Mouse (Mus musculus) heart, postnatal 4 days (tissue): ENCODE results near the gene Sema4b. TPM values are rescaled to one million over a fixed set of nuclear protein-coding genes. Genes with fewer than 3 reads are reported as not detected.
A peak's percentile ranks its signal among the peaks of the same experiment; 100 is the strongest.

Experiments used
- DNase-seq: peaks from one replicate; pipeline ENCODE4 v3.0.0; 2021
- total RNA-seq, 2 experiments: library from RNA; stranded (reverse); gene quantifications; 2 replicates each; pipeline ENCODE4 v1.2.3; 2021

Sema4b gene
- total RNA-seq, 2 experiments from 2014 or later = 14.3 to 16.1 TPM

GRCm38 (mm10) chr7:80178037-80178729 is 8.5 kb upstream of the Sema4b start:
- DNase-seq = no peak

GRCm38 (mm10) chr7:80179327-80179726 is 7.3 kb upstream of the Sema4b start:
- no peak for DNase-seq

- no peak for DNase-seq
These were observed 6.9 kb upstream of the Sema4b start for GRCm38 (mm10) chr7:80179790-80180189.

GRCm38 (mm10) chr7:80180202-80180601 is 6.4 kb upstream of the Sema4b start:
- no peak for DNase-seq

GRCm38 (mm10) chr7:80181078-80181477 is 5.6 kb upstream of the Sema4b start:
- DNase-seq = no peak

GRCm38 (mm10) chr7:80182139-80182538 is 4.5 kb upstream of the Sema4b start:
- no peak for DNase-seq

GRCm38 (mm10) chr7:80183466-80183865 is 3.2 kb upstream of the Sema4b start:
- DNase-seq = no peak

GRCm38 (mm10) chr7:80183969-80184368 is 2.7 kb upstream of the Sema4b start:
- DNase-seq = no peak

GRCm38 (mm10) chr7:80184551-80184950 is 2.1 kb upstream of the Sema4b start:
- DNase-seq = no peak

GRCm38 (mm10) chr7:80184968-80185367 is 1.7 kb upstream of the Sema4b start:
- no peak for DNase-seq

GRCm38 (mm10) chr7:80186021-80186420 is 620 bp upstream of the Sema4b start:
- peak; percentile 74 for DNase-seq

- no peak for DNase-seq
These were observed 860 bp downstream of the Sema4b start for GRCm38 (mm10) chr7:80187501-80187900.

- no peak for DNase-seq
These were observed 2.0 kb downstream of the Sema4b start for GRCm38 (mm10) chr7:80188579-80189125.

- DNase-seq = no peak
These were observed 2.7 kb downstream of the Sema4b start for GRCm38 (mm10) chr7:80189147-80189933.

GRCm38 (mm10) chr7:80191455-80191854 is 4.8 kb downstream of the Sema4b start:
- peak; percentile 54 for DNase-seq

- DNase-seq = peak; percentile 91
These were observed 5.8 kb downstream of the Sema4b start for GRCm38 (mm10) chr7:80192226-80193061.

GRCm38 (mm10) chr7:80193941-80194739 is 7.5 kb downstream of the Sema4b start:
- DNase-seq = no peak

- DNase-seq = no peak
These were observed 8.5 kb downstream of the Sema4b start for GRCm38 (mm10) chr7:80195146-80195545.

GRCm38 (mm10) chr7:80195576-80196263 is 9.1 kb downstream of the Sema4b start:
- no peak for DNase-seq

GRCm38 (mm10) chr7:80197371-80197770 is 10.7 kb downstream of the Sema4b start:
- DNase-seq = no peak
